Mouse (Mus musculus) retina, postnatal 7 days (tissue): ENCODE data around the gene Tas1r2.

ENCODE experiments used
- DNase-seq: peaks from one replicate; pipeline ENCODE4 v3.0.0-alpha.2; 2012; ENCODE audit warnings: low read depth, low spot score

The Tas1r2 gene

DNA sequence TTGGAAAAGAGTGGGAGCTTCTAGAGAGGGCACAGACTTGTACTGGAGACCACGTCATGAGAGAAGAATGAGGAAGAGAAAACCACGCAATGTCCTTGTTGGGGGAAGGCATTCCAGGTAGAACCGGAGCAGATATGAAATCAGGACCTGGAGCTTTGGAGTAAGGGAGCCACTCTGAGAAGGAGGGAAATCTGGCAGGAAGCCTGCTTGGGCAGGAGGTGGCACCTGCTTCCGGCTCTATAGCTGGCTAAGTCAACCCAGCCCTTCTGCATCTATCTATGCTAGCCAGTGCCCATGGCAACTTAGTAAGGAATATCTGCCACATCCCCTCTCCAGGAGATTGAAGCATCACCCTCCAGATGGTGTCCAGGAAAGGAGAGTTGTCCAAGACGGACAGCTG, 52.6 kb downstream of the Tas1r2 start:
- DNase-seq: no peak

DNA sequence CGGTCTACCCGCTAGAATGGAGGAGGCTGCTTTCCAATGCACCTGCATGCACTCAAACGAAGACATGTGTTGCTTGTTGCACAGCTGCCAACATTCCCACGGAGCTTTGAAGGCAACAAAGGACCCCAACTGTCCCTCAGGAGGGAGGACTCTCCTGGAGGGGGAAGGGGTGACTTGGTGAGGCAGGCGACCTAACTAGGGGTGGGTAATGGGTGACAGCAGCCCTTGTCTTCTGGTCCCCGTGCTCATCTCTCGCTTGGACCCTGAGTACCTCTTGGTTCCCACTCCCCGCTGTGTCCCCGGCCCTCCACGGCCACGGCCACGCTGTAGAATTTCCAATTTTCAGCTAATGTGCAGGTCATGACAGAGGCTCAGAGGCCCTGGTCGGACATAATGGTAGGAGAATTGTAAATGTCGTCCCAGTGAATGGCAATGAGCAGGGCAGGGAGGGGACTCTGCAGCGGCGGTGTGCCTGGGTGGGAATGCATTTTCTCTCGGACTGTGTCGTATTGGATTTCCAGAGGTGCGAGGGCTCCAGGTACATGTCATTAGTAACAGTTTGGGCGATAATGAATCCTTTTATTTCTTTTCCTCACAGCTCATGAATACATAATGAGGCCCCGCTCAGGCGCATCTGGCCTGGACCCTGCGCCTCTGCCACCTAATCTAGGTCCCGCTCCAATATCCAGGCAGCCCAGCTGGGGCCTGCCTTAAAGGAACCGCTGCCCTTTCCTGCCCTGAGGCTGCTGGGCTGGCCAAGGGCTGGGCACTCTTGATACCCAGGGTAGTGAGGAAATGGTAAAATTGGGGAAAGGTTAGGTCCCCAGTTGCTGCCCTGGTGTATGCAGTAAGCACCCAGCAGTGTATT, 57.4 kb downstream of the Tas1r2 start:
- DNase-seq: no peak

GRCm38 (mm10) chr4:139715241-139715932, 62.0 kb downstream of the Tas1r2 start:
- no peak for DNase-seq

DNA sequence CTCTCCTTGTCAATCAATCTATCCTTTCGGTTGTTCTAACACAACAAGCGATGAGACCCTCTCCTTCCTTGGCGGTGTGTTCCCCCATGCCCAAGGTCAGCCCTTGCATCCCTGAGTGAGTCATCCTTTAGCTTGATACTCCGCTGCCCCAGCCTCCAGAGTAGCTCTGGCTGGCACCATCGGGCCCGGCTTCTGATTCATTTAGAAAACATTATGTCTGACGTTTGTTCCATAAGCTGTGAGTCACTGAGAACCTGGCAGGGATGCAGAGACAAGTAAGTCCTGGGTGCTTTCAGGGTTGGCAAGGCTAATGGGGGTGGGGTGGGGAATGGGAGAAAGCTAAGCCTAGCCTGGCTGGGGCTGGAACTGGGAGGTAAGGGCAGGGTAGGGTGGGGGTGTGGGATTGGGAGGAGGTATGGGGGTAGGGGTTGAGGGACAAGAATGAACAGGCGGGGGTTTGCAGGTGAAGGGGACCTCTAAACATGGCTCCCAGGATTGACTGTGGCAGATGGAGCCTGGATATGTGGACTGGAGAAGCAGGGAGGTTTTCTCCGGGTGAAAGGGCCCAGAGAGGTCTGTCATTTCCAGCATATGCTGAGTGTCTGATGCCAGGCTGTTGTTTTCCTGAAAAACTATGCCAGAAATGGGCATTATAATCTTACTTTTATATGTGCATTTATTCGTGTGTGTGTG, 63.3 kb downstream of the Tas1r2 start:
- no peak for DNase-seq

GRCm38 (mm10) chr4:139718978-139719377, 65.6 kb downstream of the Tas1r2 start:
- DNase-seq: no peak
